ENCODE assay signal across 11 mouse cellular contexts in genomic region chr15:102240607-102241006, GRCm38 (mm10). TPM values are rescaled to one million over a fixed set of nuclear protein-coding genes. Genes with fewer than 3 reads are reported as not detected.
DNase-seq lines count a peak whose midpoint lies in the region; ATAC-seq and TF ChIP-seq lines count a peak whose summit lies in the region.
"Had no signal": no experiment of that assay in that cellular context is flagged by ENCODE, and none has a peak within 500 bp of the region (broad histone marks: within the 10 kb centered on the region; RNA-seq: fewer than 3 reads in every experiment).

No protein-coding gene starts in this region.

- H3K36me3 ChIP-seq in kidney, embryonic 14.5 days (ENCODE audit: control insufficient read depth, insufficient read depth, low read length), result peaks cover 12% of the 10 kb centered on the region; the same call in 1 of the 2 replicates

- no peak overlapping the region; the same call in 1 of the 2 replicates for H3K27ac ChIP-seq in kidney, embryonic 14.5 days (ENCODE audit: low read depth, low read length)
- H3K27ac ChIP-seq in layer of hippocampus, adult 2 months, result no peak overlapping the region
- H3K27ac ChIP-seq: hindbrain, postnatal 0 days had no signal

- H3K9me3 ChIP-seq in kidney, embryonic 14.5 days (ENCODE audit: control insufficient read depth, low read length), result no peaks in the 10 kb centered on the region
- H3K9me3 ChIP-seq: limb, embryonic 12.5 days had no signal

- TF ChIP-seq CTCF in layer of hippocampus, adult 2 months (conservative IDR thresholded peaks at IDR 0.05), result no peak

- no peak for ATAC-seq in kidney, embryonic 14.5 days (ENCODE audit: low FRiP score, low TSS enrichment)
- ATAC-seq: hindbrain, postnatal 0 days had no signal

- H3K4me3 ChIP-seq in kidney, embryonic 14.5 days (ENCODE audit: low read length), result no peak overlapping the region
- no peak overlapping the region for H3K4me3 ChIP-seq in layer of hippocampus, adult 2 months
- H3K4me3 ChIP-seq: limb, embryonic 12.5 days; myocyte had no signal

- no peaks in the 10 kb centered on the region; the same call in 1 of the 2 replicates for H3K27me3 ChIP-seq in kidney, embryonic 14.5 days (ENCODE audit: control insufficient read depth, insufficient read depth, low read length)
- H3K27me3 ChIP-seq: limb, embryonic 12.5 days had no signal

- H3K9ac ChIP-seq in kidney, embryonic 14.5 days (ENCODE audit: low read depth, low read length), result no peak overlapping the region
- H3K9ac ChIP-seq: limb, embryonic 12.5 days had no signal

- H3K4me2 ChIP-seq in kidney, embryonic 14.5 days (replicated peaks; ENCODE audit: low read depth, low read length), result no peak overlapping the region
- H3K4me2 ChIP-seq: limb, embryonic 12.5 days had no signal

- 77% methylated on average over 4 of the region's 4 CpGs for WGBS in kidney, embryonic 14.5 days

- H3K4me1 ChIP-seq in kidney, embryonic 14.5 days (ENCODE audit: control insufficient read depth, insufficient read depth, low read length), result peaks cover 27% of the 10 kb centered on the region; the same call in 1 of the 2 replicates

- DNase-seq in kidney, adult 11 months, result peak; percentile 62
- DNase-seq in heart, adult 9 months (ENCODE audit: low spot score in 2 of 2), result peak; percentile 60 to 79
- DNase-seq in kidney, postnatal 10 days, result peak; percentile 82
- peak; percentile 84 for DNase-seq in lung, postnatal 10 days
- no peak for DNase-seq in right cerebral cortex, postnatal 14 days
- DNase-seq in layer of hippocampus, adult 2 months (ENCODE audit: low spot score in 2 of 2), result no peak
- DNase-seq in layer of hippocampus, adult 9-11 months, result no peak

RNA-seq across cellular contexts. Expression of gene Itgb7, which starts 8.9 kb away (rescaled TPM):
- polyA plus RNA-seq in kidney, embryonic 14.5 days (2014; fragmentation: Nextera tagmentation; extraction: Ambion mirVana), result 1.1 and 1.7 TPM in 2 replicates
- 1 to 10 TPM; 1.0 to 3.9 TPM for total RNA-seq in layer of hippocampus, adult 2 months (2021)

RNA-seq across cellular contexts. Expression of gene Rarg, which starts 16.7 kb away (rescaled TPM):
- polyA plus RNA-seq in kidney, embryonic 14.5 days (2014; fragmentation: Nextera tagmentation; extraction: Ambion mirVana), result 17.9 and 23.9 TPM in 2 replicates
- total RNA-seq in layer of hippocampus, adult 2 months (2021), result 10 to 100 TPM; 12.2 to 14.1 TPM

RNA-seq across cellular contexts. Expression of gene Gm9918, which starts 29.8 kb away (rescaled TPM):
- 0.37 and 0.84 TPM in 2 replicates for polyA plus RNA-seq in kidney, embryonic 14.5 days (2014; fragmentation: Nextera tagmentation; extraction: Ambion mirVana)
- total RNA-seq in layer of hippocampus, adult 2 months (2021), result not detected
- total RNA-seq: hindbrain, postnatal 0 days had no signal
- polyA plus RNA-seq: myocyte had no signal

RNA-seq across cellular contexts. Expression of gene Csad, which starts 36.1 kb away (rescaled TPM):
- polyA plus RNA-seq in kidney, embryonic 14.5 days (2014; fragmentation: Nextera tagmentation; extraction: Ambion mirVana), result 50.6 and 68.1 TPM in 2 replicates
- total RNA-seq in layer of hippocampus, adult 2 months (2021), result 10 to 100 TPM; 39.5 to 40.4 TPM

RNA-seq across cellular contexts. Expression of gene Zfp740, which starts 37.6 kb away (rescaled TPM):
- 30.1 and 59.9 TPM in 2 replicates for polyA plus RNA-seq in kidney, embryonic 14.5 days (2014; fragmentation: Nextera tagmentation; extraction: Ambion mirVana)
- total RNA-seq in layer of hippocampus, adult 2 months (2021), result 10 to 100 TPM; 68.3 to 76.5 TPM

Comparison
In these comparisons a context has a peak if more than half of its experiments do, and no peak if none do; other contexts are left out.
1. DNase-seq: peak in kidney, adult 11 months (single experiment), heart, adult 9 months (2 of 2), kidney, postnatal 10 days (single experiment) and lung, postnatal 10 days (single experiment); none in right cerebral cortex, postnatal 14 days (single experiment), layer of hippocampus, adult 2 months (0 of 2) and layer of hippocampus, adult 9-11 months (single experiment).